In the genomic region with DNA sequence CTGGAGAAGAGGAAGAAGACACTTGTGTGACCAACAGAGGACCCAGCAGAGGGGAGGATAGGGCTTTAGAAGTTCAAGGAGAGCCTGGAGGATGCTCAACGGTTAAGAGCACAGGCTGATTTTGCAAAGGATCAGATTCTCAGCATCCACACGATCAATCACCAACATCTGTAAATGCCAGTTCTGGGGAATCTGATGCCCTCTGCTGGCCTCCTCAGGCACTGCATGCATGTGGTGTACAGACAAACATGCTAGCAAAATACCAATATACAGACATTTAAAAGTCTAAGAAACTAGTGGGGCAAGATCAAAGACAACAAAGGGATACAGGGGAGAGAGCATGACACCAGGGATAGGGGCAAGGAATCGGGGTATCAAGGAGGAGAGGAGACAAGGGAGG, we compare ENCODE assay signal across 8 mouse cellular contexts. TPM values are rescaled to one million over a fixed set of nuclear protein-coding genes. Genes with fewer than 3 reads are reported as not detected.
DNase-seq lines count a peak whose midpoint lies in the region; ATAC-seq and TF ChIP-seq lines count a peak whose summit lies in the region.

No protein-coding gene starts in this region.

- no peaks in the 10 kb centered on the region for H3K27me3 ChIP-seq in lung, postnatal 0 days (replicated peaks; ENCODE audit: insufficient read depth, low read length)
- no peaks in the 10 kb centered on the region for H3K27me3 ChIP-seq in forebrain, embryonic 15.5 days

- H3K9ac ChIP-seq in lung, postnatal 0 days (replicated peaks; ENCODE audit: low read depth), result no peak overlapping the region
- no peak overlapping the region for H3K9ac ChIP-seq in forebrain, embryonic 15.5 days (replicated peaks)

- no peak overlapping the region for H3K4me2 ChIP-seq in lung, postnatal 0 days (replicated peaks; ENCODE audit: low read depth, low read length)
- H3K4me2 ChIP-seq in forebrain, embryonic 15.5 days (replicated peaks), result no peak overlapping the region

- peak; percentile 63 for TF ChIP-seq CTCF in gastrocnemius, adult 2 months (IDR thresholded peaks at IDR 0.05)
- TF ChIP-seq CTCF in lung, postnatal 0 days (IDR thresholded peaks at IDR 0.05), result peak; percentile 62
- TF ChIP-seq CTCF in embryonic fibroblast, embryonic 13.5 days (IDR thresholded peaks at IDR 0.05; ENCODE audit: borderline replicate concordance, insufficient read depth, low read length), result 0 out of 2 replicates have a peak, but pooled peaks have one; percentile 1

- ATAC-seq in lung, postnatal 0 days, result no peak
- ATAC-seq in forebrain, embryonic 15.5 days (replicated peaks), result no peak

- DNase-seq in gastrocnemius, adult 2 months, result no peak
- no peak for DNase-seq in gastrocnemius, adult 8-10 months (ENCODE audit: low spot score in 2 of 2)
- no peak for DNase-seq in lung, postnatal 0 days (ENCODE audit: low spot score)
- DNase-seq in lung, adult 18-20 months, result no peak
- peak; percentile 53 for DNase-seq in thymus, postnatal 14 days
- DNase-seq in urinary bladder, postnatal 36 days (ENCODE audit: low spot score in 2 of 2), result no peak

- H3K36me3 ChIP-seq in lung, postnatal 0 days (ENCODE audit: insufficient read depth, low read length), result no peaks in the 10 kb centered on the region
- no peaks in the 10 kb centered on the region for H3K36me3 ChIP-seq in forebrain, embryonic 15.5 days

- TF ChIP-seq POLR2A in embryonic fibroblast, embryonic 13.5 days (IDR thresholded peaks at IDR 0.05; ENCODE audit: low read depth, low read length), result no peak

- H3K4me3 ChIP-seq in gastrocnemius, adult 2 months, result no peak overlapping the region
- H3K4me3 ChIP-seq in lung, postnatal 0 days (ENCODE audit: low read depth, low read length), result no peak overlapping the region
- H3K4me3 ChIP-seq in embryonic fibroblast, embryonic 13.5 days (ENCODE audit: insufficient read depth, low read length), result no peak overlapping the region
- no peak overlapping the region for H3K4me3 ChIP-seq in forebrain, embryonic 15.5 days

- no peaks in the 10 kb centered on the region for H3K4me1 ChIP-seq in lung, postnatal 0 days (ENCODE audit: insufficient read depth, low read depth, low read length)
- no peaks in the 10 kb centered on the region for H3K4me1 ChIP-seq in embryonic fibroblast, embryonic 13.5 days (ENCODE audit: control insufficient read depth, insufficient read depth, low read length)
- H3K4me1 ChIP-seq in forebrain, embryonic 15.5 days, result no peaks in the 10 kb centered on the region

- H3K27ac ChIP-seq in gastrocnemius, adult 2 months, result no peak overlapping the region
- no peak overlapping the region for H3K27ac ChIP-seq in lung, postnatal 0 days (ENCODE audit: low read length)
- no peak overlapping the region for H3K27ac ChIP-seq in embryonic fibroblast, embryonic 13.5 days (ENCODE audit: insufficient read depth, low read length)
- no peak overlapping the region for H3K27ac ChIP-seq in forebrain, embryonic 15.5 days (replicated peaks)

- WGBS in lung, postnatal 0 days, result 83% methylated on average over 3 of the region's 3 CpGs
- WGBS in forebrain, embryonic 15.5 days, result 89% methylated on average over 3 of the region's 3 CpGs

- TF ChIP-seq EP300 in lung, postnatal 0 days (IDR thresholded peaks at IDR 0.05), result no peak

- H3K9me3 ChIP-seq in lung, postnatal 0 days (ENCODE audit: low read length), result no peaks in the 10 kb centered on the region
- H3K9me3 ChIP-seq in forebrain, embryonic 15.5 days, result no peaks in the 10 kb centered on the region

- intact Hi-C loops in gastrocnemius, adult 2 months (cut with DNase I), result no loop called here

RNA-seq across cellular contexts. Expression of a gene that starts 14.8 kb away (rescaled TPM):
- under 1 TPM; 0.06 to 0.18 TPM for total RNA-seq in gastrocnemius, adult 2 months (2021)
- total RNA-seq in gastrocnemius, adult 8-10 months (2022), result under 1 TPM in 3 of 4 experiments, not detected in 1; 0.29 to 0.38 (median 0.31) TPM
- polyA plus RNA-seq in lung, postnatal 0 days (2015; fragmentation: Nextera tagmentation; extraction: Ambion mirVana), result 0.06 and 0.12 TPM in 2 replicates
- not detected in 2 replicates for polyA plus RNA-seq in embryonic fibroblast, embryonic 13.5 days (2011; ENCODE audit: insufficient read length, low read depth, missing spikeins)
- polyA plus RNA-seq in forebrain, embryonic 15.5 days (2015; fragmentation: Nextera tagmentation; extraction: Ambion mirVana), result 0.08 TPM in 2 replicates

RNA-seq across cellular contexts. Expression of a gene that starts 45.8 kb away (rescaled TPM):
- total RNA-seq in gastrocnemius, adult 2 months (2021), result 10 to 100 TPM; 15.7 to 65.1 TPM
- total RNA-seq in gastrocnemius, adult 8-10 months (2022), result 10 to 100 TPM; 32.1 to 69.6 (median 54.1) TPM
- 11.1 and 12.2 TPM in 2 replicates for polyA plus RNA-seq in lung, postnatal 0 days (2015; fragmentation: Nextera tagmentation; extraction: Ambion mirVana)
- polyA plus RNA-seq in embryonic fibroblast, embryonic 13.5 days (2011; ENCODE audit: insufficient read length, low read depth, missing spikeins), result 0.45 and 1.3 TPM in 2 replicates
- 8.7 and 9.1 TPM in 2 replicates for polyA plus RNA-seq in forebrain, embryonic 15.5 days (2015; fragmentation: Nextera tagmentation; extraction: Ambion mirVana)

Comparison
In these comparisons a context has a peak if more than half of its experiments do, and no peak if none do; other contexts are left out.
1. CTCF ChIP-seq: peak in every context shown above with its lines; median percentile 63 in gastrocnemius, adult 2 months; 62 in lung, postnatal 0 days; 1 in embryonic fibroblast, embryonic 13.5 days.